18 mouse cellular contexts compared by ENCODE assay signal in the genomic region with DNA sequence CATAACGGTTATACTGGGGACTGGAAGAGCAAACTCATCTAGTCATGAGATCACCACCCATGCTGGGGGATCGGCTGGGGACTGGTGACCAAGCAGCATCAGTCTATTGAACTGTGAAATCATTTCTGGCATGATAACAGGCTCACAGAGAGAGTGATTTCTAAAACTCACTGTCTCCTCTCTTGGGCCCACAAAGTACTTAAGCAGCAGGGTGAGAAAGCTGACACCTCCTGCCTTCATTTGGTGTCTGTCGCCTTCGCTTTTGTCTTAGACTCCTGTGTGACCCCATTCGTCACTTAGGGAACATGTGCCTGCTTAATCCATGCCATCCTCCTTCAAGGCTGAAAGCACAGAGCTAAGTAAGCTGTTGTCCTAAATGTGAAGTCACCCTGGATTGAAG.
DNase-seq lines count a peak whose midpoint lies in the region; TF ChIP-seq lines count a peak whose summit lies in the region.
"Had no signal": no experiment of that assay in that cellular context is flagged by ENCODE, and none has a peak within 500 bp of the region (broad histone marks: within the 10 kb centered on the region; RNA-seq: fewer than 3 reads in every experiment).

No protein-coding gene starts in this region.

- WGBS in kidney, adult 2 months, result 67% methylated on average over 5 of the region's 5 CpGs

- H3K27ac ChIP-seq in kidney, adult 2 months (ENCODE audit: insufficient read depth, low read depth, low read length), result no peak overlapping the region

- H3K27me3 ChIP-seq in kidney, adult 2 months (replicated peaks; ENCODE audit: control insufficient read depth, insufficient read depth, low read length), result no peaks in the 10 kb centered on the region

- H3K4me1 ChIP-seq in kidney, adult 2 months (ENCODE audit: control insufficient read depth, insufficient read depth, low read length), result no peaks in the 10 kb centered on the region; the same call in 1 of the 2 replicates

- no peak for TF ChIP-seq POLR2A in kidney, adult 2 months (IDR thresholded peaks at IDR 0.05; ENCODE audit: low read depth, low read length)

- no peak for TF ChIP-seq CTCF in kidney, adult 2 months (conservative IDR thresholded peaks at IDR 0.05; ENCODE audit: insufficient read depth, insufficient read length, low read depth, low read length)

- H3K4me3 ChIP-seq in kidney, adult 2 months (ENCODE audit: insufficient read depth, low read depth, low read length), result no peak overlapping the region

- peak; percentile 11 for DNase-seq in Muller cell, postnatal 12 days (ENCODE audit: inconsistent ontology term)
- peak; percentile 75 for DNase-seq in retina, embryonic 14.5 days (ENCODE audit: low spot score)
- peak; percentile 77 for DNase-seq in retina, postnatal 1 day
- no peak for DNase-seq in kidney, postnatal 25 days
- no peak for DNase-seq in kidney, adult 2 months
- no peak for DNase-seq in cerebellum, adult 11-12 months
- DNase-seq: adrenal gland, adult 2 months; adrenal gland, adult 8-10 months; adrenal gland, postnatal 10 days; adrenal gland, postnatal 14 days; adrenal gland, postnatal 25 days; adrenal gland, postnatal 36 days; B cell, adult 2 months; cerebellum, adult 11 months; cerebellum, adult 18-20 months; cerebellum, adult 2 months; cerebellum, adult 8-10 months had no signal

- H3K36me3 ChIP-seq in kidney, adult 2 months (ENCODE audit: control insufficient read depth, insufficient read depth, low read length), result no peaks in the 10 kb centered on the region
- H3K36me3 ChIP-seq: G1E had no signal

Comparison
In these comparisons a context has a peak if more than half of its experiments do, and no peak if none do; other contexts are left out.
1. DNase-seq: peak in Muller cell, postnatal 12 days (single experiment), retina, embryonic 14.5 days (single experiment) and retina, postnatal 1 day (single experiment); none in kidney, postnatal 25 days (0 of 2), kidney, adult 2 months (single experiment) and cerebellum, adult 11-12 months (single experiment).